Mouse (Mus musculus) layer of hippocampus, adult 18-20 months (tissue): ENCODE results near the gene Rpa2. TPM values are rescaled to one million over a fixed set of nuclear protein-coding genes. Genes with fewer than 3 reads are reported as not detected.
"Not testable (repeated sequence)": the region's sequence is repeated elsewhere in the genome, so short reads cannot be mapped to it uniquely, and the experiment has no call there.

Source experiments
- DNase-seq, 2 experiments: peaks; one replicate each; pipeline ENCODE4 v3.0.0; 2022; ENCODE audit warnings: low spot score in 2 of 2
- long read RNA-seq: library from polyadenylated mRNA; stranded (forward); transcript quantifications from one replicate; pipeline ENCODE4 v2.0.0, GENCODE M21; 2021
- total RNA-seq, 2 experiments: library from RNA; stranded (reverse); gene quantifications; 2 replicates each; pipeline ENCODE4 v1.2.3; 2021

Gene Rpa2
- total RNA-seq, result 10 to 100 TPM; 14.4 to 16.4 TPM
- long read RNA-seq, transcript Rpa2-201 (9 exons, 1,813 nt), result major isoform, 26 of 27 reads
- long read RNA-seq, partial matches to known transcripts, result 1 of 27 reads
- long read RNA-seq, other reads (novel, unspliced or antisense), result 0 of 27 reads

- peak; percentile 98 to 100 for DNase-seq
These were observed at the start of gene Rpa2 for GRCm38 (mm10) chr4:132767914-132768876. Gene Rpa2 (plus strand): TSS chr4:132768332.

GRCm38 (mm10) chr4:132728233-132728632, 39.9 kb upstream of the Rpa2 start:
- DNase-seq, result no peak

DNA sequence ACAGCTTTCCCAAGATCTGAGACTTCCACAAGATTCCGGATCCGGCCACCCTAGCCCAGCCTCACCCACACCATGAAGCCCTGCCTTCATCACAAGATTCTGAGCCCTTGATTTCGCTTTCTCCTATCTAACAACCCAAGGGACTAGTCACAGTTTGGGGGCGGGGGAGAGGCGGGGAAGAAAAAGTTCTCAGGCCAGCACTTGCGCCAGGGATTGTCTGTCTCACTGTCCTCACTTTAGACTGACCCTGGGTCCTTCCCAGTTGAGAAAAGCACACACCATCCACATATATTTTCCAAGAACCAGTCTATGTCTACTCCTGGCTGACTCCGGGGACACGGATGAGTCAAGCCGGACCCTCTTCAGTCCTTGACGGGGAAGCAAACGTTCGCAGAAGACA, 36.5 kb upstream of the Rpa2 start:
- DNase-seq, result no peak

DNA sequence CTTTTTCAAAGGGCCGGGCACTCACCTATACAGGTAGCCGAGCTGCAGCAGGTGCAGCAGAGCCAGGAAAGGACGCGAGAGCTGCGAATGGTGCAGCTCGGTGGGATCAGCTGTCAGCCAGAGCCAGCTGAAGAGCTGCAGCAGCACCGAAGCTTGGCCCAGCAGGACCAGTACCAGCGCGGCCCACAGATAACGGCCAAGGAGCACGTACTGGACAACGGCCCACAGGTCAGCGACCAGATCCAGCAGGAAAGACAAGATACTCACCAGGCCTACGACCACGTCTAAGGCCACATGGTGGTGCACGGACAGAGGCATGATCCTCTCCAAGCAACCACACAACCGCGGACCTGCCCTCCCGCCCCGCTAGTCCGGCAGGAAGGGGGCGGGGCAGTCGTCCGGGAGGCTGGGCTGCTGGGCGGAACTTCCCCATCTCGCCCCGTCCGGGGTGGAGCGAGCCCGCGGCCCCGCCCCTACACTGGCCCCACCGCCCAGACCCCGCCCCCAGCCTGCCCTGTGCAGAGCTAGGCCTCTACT, 35.9 kb upstream of the Rpa2 start, which contains the start of gene Xkr8:
Gene Xkr8 (minus strand): TSS at position 399 of the 537 bp plus-strand sequence.
- peak; percentile 47 to 54 for DNase-seq

DNA sequence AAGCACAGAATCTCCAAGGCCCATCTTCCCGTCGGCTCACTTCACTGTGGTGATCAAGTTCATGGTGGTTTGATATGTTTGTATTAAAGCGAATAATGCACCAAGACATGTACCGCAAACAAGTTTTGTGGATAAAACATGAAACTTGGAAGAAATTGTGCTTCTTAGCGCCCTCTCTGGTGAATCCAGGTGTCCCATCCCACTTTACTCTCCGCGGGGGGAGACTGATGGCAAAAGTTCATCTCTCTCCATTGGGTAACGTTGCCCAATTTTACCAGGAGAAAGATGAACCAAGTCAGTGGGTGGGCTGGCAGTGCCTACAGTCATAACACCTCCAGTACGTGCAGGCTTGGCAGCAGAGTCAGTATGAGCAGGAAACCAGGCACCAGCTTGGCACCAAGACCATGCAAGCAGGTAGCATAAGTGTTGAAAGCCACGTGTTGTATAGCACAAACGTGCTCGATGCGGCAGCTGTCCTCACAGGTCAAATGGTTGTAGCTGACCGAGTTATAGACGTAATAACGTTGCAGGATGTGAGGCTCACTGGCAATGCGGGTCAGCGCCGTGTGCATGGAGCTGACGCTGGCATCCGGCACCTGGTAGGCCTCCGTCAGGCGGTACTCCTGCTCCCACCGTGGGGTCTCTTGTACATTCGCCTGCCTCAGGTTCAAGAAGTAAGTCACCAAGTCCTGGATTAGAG, 34.9 kb upstream of the Rpa2 start:
- peak in 1 of 2 experiments; percentile 39 for DNase-seq

DNA sequence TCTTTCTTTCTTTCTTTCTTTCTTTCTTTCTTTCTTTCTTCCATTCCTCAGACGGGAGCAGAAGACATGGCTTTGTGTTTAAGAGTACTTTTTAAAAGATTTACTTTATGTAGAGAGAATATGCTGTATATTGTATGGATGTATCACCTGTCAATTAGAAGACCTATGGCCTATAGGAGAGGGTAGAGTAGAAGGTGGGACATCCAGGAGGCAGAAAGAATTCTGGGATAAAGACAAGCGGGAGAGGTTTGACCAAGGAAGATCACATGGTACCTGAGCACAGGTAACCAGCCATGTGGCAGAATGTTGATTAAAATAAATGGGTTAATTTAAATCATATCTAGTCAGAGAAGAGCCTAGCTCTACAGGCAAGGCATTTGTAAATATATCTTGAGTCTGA, 33.4 kb upstream of the Rpa2 start:
- DNase-seq, result no peak

- DNase-seq, result no peak
These were observed 32.7 kb upstream of the Rpa2 start for GRCm38 (mm10) chr4:132735389-132735788.

DNA sequence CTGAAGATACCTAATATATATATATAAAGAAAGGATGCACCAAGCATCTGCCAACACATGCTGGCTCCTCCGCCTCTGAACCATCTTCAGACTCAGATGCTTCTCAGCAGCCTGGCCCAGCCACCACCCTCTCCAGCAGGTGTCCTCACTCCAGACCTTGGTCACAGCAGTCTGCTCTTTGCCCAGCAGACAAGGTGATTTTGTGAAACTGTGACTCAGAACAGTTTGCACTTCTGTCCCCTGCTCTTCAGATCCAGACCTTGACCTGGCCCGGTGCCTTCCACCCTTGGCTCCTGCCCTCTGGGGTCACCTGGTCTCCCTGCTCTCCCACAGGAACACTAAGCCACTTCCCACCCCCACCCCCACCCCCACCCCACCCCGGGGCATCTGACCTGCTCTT, 32.2 kb upstream of the Rpa2 start:
- DNase-seq, result no peak

DNA sequence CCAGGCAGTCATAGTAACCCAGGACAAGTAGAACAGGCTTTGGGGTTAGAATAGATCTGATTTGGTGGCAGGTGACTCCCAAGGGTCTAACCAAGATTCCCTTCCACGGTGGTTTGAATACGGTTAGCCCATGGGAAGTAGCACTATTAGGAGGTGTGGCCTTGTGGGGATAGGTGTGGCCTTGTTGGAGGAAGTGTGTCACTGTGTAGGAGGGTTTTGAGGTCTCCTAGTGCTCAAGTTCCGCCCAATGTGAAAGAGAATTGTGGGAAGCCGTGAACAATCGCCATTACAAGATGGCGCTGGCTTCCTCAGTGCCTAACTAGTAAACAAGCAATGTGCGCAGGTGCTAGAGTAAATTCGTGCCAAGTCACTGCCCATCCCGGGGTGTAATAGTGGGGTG, 31.0 kb upstream of the Rpa2 start:
- not testable (repeated sequence) for DNase-seq

DNA sequence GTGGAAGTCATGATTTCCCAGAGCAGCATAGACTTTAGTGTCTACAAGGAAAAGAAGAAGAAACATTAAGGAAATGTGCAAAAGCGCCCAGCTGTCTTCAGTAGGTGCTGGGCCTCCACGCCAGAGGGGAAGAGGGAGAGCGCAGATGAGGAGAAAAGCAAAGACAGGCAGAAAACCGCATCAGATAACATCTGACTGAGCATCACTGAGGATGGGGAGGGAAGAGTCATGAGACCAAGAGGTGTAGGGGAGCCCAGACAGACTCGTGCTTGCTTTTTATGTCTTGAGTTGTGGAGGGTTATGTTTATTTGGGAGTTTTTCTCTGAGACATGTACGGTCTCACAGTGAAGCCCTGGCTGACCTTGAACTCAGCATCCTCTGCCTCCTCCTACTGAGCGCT, 26.6 kb upstream of the Rpa2 start:
- no peak for DNase-seq

DNA sequence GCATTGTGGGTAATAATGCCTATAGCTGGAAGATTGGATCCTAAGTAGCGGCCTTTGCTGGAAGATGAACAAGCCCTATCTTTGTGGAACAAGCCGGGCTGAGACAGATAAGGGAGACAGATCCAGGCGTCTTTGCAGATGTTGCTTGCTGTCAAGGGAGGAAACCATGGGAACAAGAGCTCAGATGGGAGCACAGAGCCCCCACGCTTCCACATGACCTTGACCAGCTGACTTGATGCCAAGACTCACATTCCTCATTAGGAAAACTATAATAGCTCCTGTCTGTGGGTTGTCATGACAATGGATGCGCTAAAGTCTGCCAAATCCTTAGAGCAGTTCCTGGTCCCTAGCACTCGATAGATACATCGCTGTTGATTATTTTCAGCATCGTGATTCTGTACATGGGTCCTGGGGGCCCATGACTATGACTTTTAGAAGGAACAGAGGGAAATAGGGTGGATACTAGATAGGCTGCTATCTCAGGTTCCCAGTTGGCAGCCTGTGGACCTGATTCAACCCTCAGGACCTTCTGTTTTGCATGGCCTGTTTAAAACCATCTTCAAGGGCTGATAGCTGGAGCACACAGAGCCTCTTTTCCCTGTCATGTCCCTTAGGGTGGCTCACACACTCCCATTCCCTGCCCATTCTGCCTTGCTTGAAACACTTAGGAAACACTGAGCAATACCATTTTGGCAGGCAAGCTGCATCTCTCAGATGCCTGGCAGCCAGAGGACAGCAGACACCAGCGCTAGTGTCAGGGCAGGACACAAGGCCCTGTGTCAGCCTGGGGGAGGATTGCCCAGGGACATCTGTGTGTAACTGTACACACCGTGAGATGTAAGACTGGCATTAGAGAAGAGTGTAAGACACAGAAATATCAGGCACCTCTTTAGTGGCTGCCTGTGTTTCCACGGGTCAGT, 23.9 kb upstream of the Rpa2 start:
- DNase-seq, result peak; percentile 67 to 83

GRCm38 (mm10) chr4:132746911-132747517, 21.1 kb upstream of the Rpa2 start:
- no peak for DNase-seq

GRCm38 (mm10) chr4:132747664-132748259, 20.4 kb upstream of the Rpa2 start:
- no peak for DNase-seq

DNA sequence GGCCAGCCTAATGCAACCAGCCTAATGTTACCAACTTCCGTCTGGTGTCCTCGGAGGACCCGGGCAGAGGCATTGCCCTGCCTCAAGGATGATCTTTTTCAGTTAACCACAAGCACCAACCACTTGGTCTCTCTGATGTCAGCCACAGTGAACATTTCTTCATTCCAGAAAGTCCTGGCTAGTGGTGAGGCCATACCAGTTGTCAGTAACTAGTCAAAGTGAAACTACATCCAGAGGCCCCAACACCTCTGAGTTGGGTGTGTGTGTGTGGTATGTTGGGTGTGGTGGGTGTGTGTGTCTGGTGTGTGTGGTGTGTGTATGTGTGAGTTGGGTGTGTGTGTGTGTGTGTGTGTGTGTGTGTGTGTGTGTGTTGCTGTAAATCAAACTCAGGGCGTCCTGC, 19.4 kb upstream of the Rpa2 start:
- DNase-seq, result no peak

- no peak for DNase-seq
These were observed 18.7 kb upstream of the Rpa2 start for GRCm38 (mm10) chr4:132749258-132749982.

GRCm38 (mm10) chr4:132752992-132753391, 15.1 kb upstream of the Rpa2 start:
- DNase-seq, result no peak

GRCm38 (mm10) chr4:132756974-132757373, 11.2 kb upstream of the Rpa2 start, which contains the start of gene Smpdl3b:
Gene Smpdl3b (minus strand): TSS chr4:132757252.
- peak; percentile 73 to 79 for DNase-seq

DNA sequence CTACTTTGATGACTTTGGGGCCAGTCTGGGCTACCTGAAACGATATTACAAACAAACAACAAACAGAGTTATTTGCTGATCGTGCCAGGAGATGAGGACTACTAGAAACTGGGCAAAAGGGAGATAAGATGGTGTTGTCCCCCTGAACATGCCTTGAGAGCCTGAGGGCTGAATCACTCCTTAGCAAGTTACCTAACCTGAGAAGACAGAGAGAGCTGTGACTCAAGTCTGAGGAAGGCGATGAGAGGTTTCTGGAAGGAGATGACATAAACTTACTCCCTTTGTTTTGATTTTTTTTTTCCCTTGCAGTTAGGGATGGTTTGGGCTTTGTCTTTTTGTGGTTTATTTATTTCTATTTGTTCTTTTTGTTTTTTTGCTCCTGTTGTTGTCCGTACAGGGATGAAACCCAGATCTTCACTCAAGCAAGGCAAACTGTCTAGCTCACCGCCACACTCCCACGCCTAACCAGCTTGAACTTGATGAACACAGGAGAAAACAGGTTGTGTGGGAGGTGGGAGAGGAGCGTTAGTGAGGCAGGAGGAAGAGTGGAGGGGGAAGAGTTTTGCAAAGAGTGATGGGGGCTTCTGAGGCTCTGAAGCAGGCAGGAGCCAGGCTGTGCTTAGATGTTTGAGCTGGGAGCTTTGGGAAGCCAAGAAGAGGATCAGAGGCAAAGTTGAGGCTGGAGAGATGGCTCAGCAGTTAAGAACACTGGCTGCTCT, 10.3 kb upstream of the Rpa2 start:
- peak in 1 of 2 experiments; percentile 20 for DNase-seq
